Mouse (Mus musculus): ENCODE measurements around the gene Htr2b.

DNA sequence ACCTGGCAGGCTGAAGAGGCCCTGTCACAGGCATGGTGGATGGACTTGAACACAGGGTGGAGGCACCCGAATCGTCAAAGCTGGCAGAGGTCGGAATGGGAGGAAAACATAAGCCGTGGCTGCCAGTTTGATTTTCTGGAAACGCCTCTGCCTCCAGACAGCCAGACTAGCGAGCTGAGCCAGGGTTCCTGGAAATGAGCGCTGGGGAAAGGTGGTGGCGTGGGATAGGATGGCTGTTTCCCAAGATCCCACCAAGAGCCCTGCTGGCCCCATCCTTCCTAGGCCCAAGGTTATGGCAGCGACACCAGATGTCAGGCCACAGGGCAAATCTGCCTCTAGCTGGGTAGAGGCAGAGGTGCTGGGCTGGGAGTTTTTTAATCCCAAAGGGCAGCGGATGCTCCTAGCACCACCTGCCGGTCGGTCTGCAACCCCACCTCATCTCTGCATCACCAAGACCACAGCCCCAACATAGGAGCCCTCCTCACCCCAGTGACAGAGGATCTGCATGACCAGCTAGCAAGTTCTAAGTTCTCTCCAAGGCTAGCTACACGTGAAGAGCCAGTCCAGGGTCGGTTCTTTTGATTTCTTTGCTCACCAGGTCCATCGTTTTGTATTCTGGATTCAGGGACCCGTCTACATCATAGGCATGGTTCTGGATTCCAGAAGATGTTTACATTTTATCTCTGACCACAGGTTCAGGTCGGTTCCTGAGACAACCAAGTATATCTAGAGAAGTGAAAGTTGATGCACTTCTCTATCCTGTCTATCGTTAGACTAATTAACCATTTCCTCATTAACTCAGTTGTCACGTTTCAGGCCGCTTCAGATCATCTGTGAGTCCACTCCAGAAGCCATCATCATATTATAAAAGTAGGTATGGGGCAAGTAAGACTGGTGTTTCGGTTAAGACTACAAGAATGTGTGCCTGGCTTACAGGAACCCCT lies 32.5 kb upstream of the Htr2b start:
- TF ChIP-seq CTCF (IDR thresholded peaks at IDR 0.05; ENCODE audit: low read depth) (no peak), EP300 (IDR thresholded peaks at IDR 0.05; ENCODE audit: low read depth) (no peak)

All from heart, postnatal 0 days (tissue).